Mouse (Mus musculus) adrenal gland, adult (tissue): Measurements from ENCODE around the gene Chpf.

Experiments used
- DNase-seq, 2 experiments: peaks; one replicate each; pipeline ENCODE4 v3.0.0; 2022 to 2023; ENCODE audit warnings: low spot score in 1 of 2; ENCODE audit not compliant: inconsistent age in 2 of 2

The Chpf gene

DNA sequence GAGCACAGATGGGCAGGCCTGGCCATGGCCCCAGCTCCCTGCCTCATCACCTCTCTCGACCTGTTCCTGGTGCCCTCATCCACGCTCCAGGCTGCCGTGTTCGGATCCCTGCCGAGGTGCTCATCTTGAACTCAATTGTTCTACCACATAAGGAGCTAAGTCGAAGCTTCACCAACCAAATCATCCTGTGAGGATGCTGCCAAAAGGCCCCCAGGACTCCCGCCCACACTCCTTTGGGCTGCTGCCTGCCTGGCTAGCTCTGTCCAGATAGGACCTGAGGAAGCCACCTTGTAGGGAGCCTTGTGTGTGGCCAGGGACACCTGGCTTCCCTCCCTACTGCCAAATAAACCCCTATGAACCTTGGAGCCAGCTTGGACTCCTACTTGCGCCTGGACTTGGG lies 36.3 kb downstream of the Chpf start:
- DNase-seq, result no peak

GRCm38 (mm10) chr1:75442171-75442570 lies 36.9 kb downstream of the Chpf start:
- no peak for DNase-seq

DNA sequence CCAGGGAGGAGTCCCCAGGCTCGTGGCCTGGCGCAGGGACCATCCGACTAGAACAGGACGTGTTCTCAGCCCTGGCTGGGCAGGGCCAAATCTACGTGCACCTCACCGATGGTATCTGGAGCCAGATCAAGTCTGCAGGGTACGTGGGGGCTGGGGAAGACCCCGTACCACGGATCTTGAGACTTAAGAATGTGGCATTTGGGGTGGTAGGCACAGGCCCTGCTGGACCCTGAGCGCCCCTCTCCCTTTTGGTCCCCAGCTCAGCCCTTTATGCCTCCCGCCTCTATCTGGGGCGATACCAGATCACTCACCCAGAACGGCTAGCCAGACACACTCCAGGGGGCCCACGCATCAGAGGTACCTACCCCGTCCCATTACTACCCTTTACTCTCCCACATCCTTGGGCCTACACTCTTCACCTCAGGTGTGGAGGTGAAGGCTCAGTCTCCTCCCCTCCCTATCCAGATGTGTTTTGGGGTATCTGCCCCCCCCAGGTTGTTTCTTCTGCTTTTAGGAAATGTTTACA lies 37.6 kb downstream of the Chpf start:
- no peak for DNase-seq

GRCm38 (mm10) chr1:75440661-75441060 lies 38.4 kb downstream of the Chpf start:
- no peak for DNase-seq

GRCm38 (mm10) chr1:75438782-75439181 lies 40.3 kb downstream of the Chpf start:
- no peak for DNase-seq

- peak; percentile 84 to 95 for DNase-seq
Observed at GRCm38 (mm10) chr1:75435475-75436328, 43.4 kb downstream of the Chpf start, which contains the start of gene Gmppa. Gene Gmppa, plus strand, starts transcription at chr1:75435930.

GRCm38 (mm10) chr1:75425796-75426471 lies 53.2 kb downstream of the Chpf start:
- peak in 1 of 2 experiments; percentile 62 for DNase-seq
